Mouse (Mus musculus) spleen, postnatal 10 days (tissue): Measurements from ENCODE around the gene Birc5.
A peak's percentile ranks its signal among the peaks of the same experiment; 100 is the strongest.
"Not testable (repeated sequence)": the region's sequence is repeated elsewhere in the genome, so short reads cannot be mapped to it uniquely, and the experiment has no call there.

Experiments used
- DNase-seq, 2 experiments: peaks; one replicate each; pipeline ENCODE4 v3.0.0; 2021 to 2022; ENCODE audit warnings: low spot score in 2 of 2

The Birc5 gene

DNA sequence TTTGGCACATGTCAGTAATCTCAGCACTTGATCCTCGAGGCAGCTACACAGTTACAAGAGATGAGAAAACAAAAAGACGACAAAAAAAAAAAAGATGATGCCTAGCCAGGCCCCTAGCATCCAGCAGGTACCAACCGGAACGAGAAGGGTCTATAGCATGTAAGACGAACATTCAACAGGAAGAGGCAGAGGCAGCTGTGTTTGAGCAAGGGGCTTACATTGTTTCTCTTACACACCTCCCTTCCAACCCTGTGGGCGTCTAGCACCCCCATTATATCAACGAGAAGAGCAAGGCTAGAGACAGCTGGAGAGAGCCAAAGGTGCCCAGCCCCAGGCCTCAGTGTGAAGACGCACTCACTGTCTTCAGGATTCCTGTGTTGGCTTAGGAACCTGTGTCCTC, 22.1 kb upstream of the Birc5 start:
- peak in 1 of 2 experiments; percentile 49 for DNase-seq

- peak in 1 of 2 experiments; percentile 33 for DNase-seq
These were observed 21.7 kb upstream of the Birc5 start for GRCm38 (mm10) chr11:117827386-117827785.

- DNase-seq: peak; percentile 80 to 91
These were observed 20.7 kb upstream of the Birc5 start for GRCm38 (mm10) chr11:117828149-117828887.

GRCm38 (mm10) chr11:117828888-117829604, 20.0 kb upstream of the Birc5 start:
- DNase-seq: peak; percentile 59 to 67

DNA sequence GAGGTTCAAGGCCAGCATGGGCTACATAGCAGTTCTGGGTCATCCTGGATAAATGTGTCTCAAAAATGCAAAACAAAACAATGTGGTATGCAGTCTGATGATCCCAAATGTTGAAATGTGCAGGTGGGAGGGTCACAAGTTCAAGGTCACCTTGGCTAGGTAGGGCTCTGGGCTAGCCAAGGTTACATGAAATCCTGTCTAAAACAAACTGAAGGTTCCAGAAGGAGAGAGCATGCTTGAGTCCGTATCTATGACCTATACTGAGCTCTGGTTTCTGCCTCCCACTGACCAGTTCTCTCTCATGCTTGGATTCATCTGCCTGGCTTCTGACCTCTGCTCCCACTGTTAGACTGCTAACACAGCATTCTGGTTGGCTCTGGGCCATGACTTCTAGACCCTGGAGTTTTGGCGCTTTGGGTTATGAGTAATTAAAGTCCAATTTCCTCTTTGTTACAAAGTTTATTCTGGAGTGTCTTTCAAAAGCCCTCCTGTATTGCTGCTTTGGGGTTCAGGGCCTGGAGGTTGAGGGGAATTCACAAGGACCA, 19.3 kb upstream of the Birc5 start:
- peak in 1 of 2 experiments; percentile 59 for DNase-seq

- DNase-seq: peak; percentile 69 to 84
These were observed 18.6 kb upstream of the Birc5 start for GRCm38 (mm10) chr11:117830401-117830800.

DNA sequence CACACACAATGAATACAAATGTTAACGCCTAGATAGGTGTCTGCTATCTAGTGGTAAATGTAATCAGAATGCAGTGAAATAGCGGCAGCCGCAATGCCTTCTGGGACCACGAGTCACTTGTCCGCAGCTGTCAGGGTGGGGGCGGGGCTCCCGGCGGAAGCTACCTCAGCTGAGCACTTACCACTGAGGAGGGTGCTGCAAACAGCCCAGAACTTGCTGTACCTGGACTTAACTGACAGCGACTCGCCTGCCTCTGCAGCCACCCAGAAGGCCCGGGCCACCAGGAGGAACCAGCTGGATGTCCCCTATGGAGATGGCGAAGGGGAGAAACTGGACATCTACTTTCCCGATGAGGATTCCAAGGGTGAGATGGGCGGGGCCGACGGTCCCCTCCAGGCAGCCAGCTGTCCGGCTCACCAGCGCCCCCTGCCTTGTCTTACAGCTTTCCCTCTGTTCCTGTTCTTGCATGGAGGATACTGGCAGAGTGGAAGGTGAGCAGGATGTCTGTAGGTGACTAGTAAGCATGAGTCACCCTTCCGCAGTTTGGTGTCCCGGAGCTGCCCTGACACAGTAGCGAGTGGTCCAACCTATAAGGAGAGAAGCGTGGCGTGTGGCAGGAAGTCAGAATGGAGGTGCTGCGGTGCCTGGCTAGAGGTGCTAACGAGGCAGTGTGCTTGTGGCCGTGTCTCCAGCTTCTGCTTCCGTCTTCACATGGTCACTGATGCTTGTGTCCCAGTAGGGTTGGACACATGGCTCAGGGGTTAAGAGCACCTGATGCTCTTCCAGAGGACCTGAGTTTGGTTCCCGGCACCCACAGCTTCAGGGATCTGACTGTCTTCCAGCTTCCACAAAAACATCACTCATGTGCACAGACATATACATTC, 16.7 kb upstream of the Birc5 start:
- DNase-seq: peak; percentile 95 to 96

GRCm38 (mm10) chr11:117833509-117833908, 15.5 kb upstream of the Birc5 start:
- DNase-seq: not testable (repeated sequence)

- DNase-seq: no peak
These were observed 15.0 kb upstream of the Birc5 start for GRCm38 (mm10) chr11:117834086-117834485.

- peak; percentile 35 to 71 for DNase-seq
These were observed 12.7 kb upstream of the Birc5 start for GRCm38 (mm10) chr11:117836306-117836705.

DNA sequence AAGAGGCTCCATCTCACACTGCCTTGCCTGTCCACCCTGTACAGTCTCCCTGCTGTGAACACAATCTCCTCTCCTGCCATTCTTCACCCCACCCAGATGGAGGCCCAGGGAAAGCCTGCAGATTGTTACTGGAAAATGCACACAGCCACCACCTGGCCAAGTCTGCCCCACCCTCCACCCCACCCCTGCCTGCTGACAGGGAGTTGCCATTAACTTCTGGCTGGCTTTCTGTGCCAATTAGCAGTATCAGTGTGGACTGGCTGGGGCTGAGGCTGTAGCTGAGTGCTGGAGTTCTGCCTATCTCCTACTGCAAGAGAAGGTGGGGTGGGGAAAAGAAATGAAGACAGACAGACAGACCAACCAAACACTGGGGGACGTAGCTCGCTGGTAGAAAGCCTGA, 10.5 kb upstream of the Birc5 start:
- peak; percentile 62 to 83 for DNase-seq

DNA sequence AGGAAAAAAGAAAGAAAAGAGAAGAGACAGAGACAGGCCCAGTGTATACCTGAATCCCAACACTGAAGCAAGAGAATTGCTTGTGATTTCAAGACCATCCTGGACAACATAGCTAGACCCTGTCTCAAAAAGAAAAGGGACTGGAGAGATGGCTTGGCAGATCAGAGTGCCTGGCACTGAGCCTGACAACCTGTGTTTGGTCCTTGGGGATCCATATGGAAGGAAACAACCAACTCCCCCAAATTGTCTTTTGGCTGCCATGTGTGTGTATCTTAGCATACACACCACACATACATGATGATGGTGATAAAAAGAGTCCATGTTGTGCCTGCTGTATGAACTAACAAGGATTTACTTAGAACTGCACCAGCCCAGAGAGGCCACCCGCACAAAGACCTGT, 10.0 kb upstream of the Birc5 start:
- DNase-seq: peak in 1 of 2 experiments; percentile 49

- DNase-seq: no peak
These were observed 8.1 kb upstream of the Birc5 start for GRCm38 (mm10) chr11:117840910-117841309.

DNA sequence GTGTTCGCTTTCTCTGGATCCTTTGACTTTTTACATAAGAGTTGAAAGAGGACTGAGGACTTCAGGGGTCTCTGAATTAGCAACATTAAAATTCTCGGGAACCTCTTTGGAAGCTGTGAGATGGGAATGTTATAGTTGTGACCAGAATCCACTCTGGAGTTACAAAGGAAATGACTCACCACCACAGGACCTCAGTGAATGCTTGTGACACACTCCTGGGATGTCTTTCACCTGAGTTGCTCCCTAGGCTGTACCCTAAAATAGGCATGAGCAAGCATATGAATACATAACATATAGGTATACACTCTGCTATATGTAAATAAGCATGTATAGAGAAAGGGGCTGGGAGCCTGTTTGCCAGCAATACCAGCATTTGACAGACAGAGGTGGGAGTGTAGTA, 5.6 kb upstream of the Birc5 start:
- no peak for DNase-seq

DNA sequence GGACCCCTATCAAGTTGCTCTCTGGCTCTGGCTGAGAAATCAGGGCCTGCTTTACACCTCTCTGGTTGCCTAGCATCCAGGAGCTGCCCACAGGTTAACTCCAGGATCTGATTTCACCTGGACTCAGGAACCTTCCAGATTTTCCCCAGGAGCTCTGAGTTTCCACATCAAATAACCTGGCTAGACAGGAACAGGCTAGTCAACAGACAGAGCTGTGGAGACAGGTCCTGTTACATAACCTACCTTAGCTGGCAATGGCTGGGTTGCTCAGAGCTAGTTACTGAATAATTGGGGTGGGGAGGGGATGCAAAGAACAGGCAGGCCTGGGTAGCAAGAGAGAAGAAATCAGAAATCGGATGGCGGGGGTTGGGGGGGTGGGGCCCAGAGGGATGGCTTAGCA, 4.1 kb upstream of the Birc5 start:
- no peak for DNase-seq

GRCm38 (mm10) chr11:117845651-117846050, 3.4 kb upstream of the Birc5 start:
- no peak for DNase-seq

DNA sequence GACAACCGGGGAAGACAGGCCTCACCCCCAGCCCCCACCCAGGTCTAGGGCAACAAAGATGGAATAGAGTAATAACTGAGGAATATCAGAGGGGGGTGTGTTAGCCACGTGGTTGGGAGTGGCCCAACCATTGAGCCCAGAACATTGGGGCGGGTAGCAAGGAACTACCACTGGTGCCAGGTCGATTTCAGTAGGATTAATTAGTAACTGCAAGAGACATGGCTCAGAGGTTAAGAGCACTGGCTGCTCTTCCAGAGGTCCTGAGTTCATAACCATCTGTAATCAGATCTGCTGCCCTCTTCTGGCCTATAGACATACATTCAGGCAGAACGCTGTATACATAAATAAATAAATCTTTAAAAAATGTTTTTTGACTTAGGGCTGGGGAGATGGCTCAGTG, 2.4 kb upstream of the Birc5 start:
- no peak for DNase-seq

GRCm38 (mm10) chr11:117847593-117848215, 1.3 kb upstream of the Birc5 start:
- no peak for DNase-seq

DNA sequence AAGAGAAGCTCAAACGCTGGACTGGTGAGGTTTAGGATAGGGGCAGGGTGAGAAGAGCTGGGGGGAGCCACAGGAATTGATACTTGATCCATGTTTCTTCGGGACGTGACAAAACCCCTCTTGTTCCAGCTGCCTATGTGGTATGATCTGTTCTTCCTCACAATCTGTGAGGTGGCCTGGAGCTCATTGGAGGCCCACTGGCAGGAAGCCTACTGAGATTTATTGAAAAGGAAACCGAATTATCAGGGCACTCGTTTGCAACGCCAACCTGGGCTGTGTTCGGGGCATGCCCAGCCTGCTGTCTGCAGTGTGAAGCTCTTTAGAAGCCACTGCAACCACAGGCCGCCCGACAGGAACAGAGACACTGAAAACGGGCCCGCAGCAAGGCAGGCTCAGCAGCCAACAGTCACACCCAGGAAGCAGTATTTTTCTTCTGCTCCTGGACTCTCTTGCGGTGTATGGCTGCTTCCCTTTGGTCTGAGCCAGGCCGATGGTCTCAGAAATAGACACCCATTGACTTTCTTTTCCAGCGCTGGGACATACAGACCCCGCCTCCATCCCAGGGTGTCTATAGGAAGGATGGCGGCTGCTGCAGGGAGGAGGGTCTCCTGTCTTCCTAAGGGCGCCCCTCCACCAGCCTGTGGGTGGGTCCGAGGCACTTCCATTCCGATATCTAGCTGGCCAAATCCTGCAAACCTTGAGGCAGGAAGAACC, 623 bp upstream of the Birc5 start:
- peak; percentile 68 for DNase-seq

GRCm38 (mm10) chr11:117852875-117853274, 3.8 kb downstream of the Birc5 start:
- DNase-seq: no peak

DNA sequence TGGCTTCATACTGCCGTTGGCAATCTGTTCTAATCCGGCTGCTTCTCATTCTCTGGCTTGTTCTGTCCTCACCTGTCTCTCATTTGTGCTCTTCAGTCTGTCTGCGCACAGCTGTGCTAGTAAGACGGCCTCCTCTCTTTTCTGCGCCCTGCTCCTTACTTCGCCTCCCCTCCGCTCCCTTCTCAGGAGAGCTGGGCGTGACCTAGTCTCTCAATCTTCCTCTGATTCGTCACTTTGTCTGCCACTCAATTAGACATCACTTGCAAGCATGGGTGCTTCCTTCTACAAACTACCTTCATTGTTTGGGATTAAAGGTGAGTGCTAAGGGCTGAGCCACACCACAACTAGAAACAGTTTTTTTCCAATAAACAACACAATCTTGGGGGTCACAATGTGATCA, 5.2 kb downstream of the Birc5 start:
- no peak for DNase-seq
